Mouse (Mus musculus) adrenal gland, postnatal 0 days (tissue): ENCODE results near the gene Agbl4. TPM values are rescaled to one million over a fixed set of nuclear protein-coding genes. Genes with fewer than 3 reads are reported as not detected.

Experiments used
- polyA plus RNA-seq: library from polyadenylated mRNA; unstranded; fragments of >200 nt; fragmentation: Nextera tagmentation; extraction: Ambion mirVana; gene quantifications from 2 replicates; pipeline ENCODE4 v1.2.1, GENCODE M21; 2015

Gene Agbl4
- 0.32 and 0.50 TPM in 2 replicates for polyA plus RNA-seq

GRCm38 (mm10) chr4:110397618-110398045 is at the start of gene Agbl4:
TSS of gene Agbl4 (plus strand) at chr4:110397661.

DNA sequence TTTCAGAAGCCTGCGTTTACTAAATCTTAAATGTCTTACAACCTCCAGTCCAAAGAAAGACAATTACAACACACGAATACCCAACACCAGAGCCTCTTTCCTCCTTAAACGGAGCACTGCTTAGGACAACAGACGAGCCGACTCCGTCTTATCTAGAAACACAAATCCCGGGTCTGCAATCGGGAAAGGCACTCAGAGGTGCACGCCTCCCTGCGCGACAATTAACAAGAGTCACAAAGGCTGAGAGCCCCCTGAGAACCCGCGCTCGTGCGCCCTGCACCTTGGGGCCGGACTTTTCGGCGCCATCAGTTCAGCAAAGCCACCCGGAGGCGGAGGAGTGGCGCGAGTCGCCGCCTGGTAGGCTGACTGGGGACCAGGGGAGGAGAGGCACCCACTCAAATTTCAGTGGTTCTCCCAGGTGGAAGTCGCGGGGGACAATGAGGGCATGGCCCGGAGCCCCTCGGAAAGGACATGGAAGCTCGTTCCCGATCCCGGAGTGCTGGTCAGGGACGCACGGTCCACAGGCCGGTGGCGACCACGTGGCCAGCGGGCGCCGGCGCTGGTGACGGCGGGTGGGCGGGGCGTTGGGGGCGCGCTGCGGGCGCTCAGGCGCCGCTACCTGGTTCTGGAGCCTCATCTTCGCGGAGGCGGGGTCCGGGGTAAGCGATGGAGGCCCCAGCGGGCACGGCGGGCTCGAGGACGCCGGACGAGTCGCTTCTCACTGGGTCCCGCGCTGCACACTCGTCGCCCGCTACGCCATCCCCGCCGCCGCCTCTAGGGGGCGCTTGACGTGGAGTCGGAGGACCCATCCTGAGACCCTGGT is 46.1 kb upstream of the Agbl4 start, which contains the start of gene Elavl4:
Gene Elavl4 (minus strand): TSS at position 732 of the 823 bp plus-strand sequence.

DNA sequence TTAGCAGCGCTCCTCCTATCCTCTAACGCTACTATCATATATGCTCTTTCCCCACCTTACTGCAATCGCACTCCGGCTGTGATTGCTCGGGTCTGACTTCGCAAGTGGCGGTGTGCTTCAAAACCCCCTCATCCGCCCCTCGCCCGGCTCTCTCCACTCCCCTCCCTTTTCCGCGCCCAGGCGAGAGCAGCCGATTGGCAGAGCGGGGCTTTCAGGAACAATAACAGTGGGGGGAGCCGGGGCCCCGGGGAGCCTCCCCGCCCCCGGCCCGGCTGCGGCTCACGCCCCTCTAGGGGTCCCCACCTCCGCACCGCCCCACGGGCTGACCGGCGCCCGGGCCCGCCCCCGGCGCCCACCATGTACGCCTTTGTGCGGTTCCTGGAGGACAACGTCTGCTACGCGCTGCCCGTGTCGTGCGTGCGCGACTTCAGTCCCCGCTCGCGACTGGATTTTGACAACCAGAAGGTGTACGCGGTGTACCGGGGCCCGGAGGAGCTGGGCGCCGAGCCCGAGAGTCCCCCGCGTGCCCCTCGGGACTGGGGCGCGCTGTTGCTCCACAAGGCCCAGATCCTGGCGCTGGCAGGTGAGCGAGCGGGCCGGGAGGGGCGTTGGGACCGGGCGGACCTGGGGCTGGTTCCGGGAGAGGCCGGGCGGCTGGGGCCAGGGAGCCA is 1017.5 kb downstream of the Agbl4 start, which contains the start of gene Bend5:
Gene Bend5 (plus strand): TSS at position 189 of the 671 bp plus-strand sequence.

Other genes with a start within 250 kb of the Agbl4 start
- gene Elavl4, start 45.8 kb upstream of the Agbl4 start, polyA plus RNA-seq: 22.4 and 55.4 TPM in 2 replicates